Mouse (Mus musculus) fibroblast of lung, adult 2 months (primary cell): ENCODE measurements around the gene Sox2.

Experiments
- DNase-seq: peaks from one replicate; pipeline ENCODE4 v3.0.0-alpha.2; 2011; ENCODE audit warnings: low read depth

The Sox2 gene

GRCm38 (mm10) chr3:34643536-34644115 is 6.6 kb upstream of the Sox2 start:
- DNase-seq, result no peak

GRCm38 (mm10) chr3:34646169-34646568 is 4.0 kb upstream of the Sox2 start:
- no peak for DNase-seq

- DNase-seq, result no peak
Measured at GRCm38 (mm10) chr3:34647688-34648087, 2.5 kb upstream of the Sox2 start.

GRCm38 (mm10) chr3:34648105-34648832 is 1.9 kb upstream of the Sox2 start:
- no peak for DNase-seq

GRCm38 (mm10) chr3:34648833-34649719 is 1.1 kb upstream of the Sox2 start:
- no peak for DNase-seq

GRCm38 (mm10) chr3:34650621-34651361 is 586 bp downstream of the Sox2 start:
- DNase-seq, result no peak

- DNase-seq, result peak; percentile 19
Measured at GRCm38 (mm10) chr3:34651486-34652170, 1.4 kb downstream of the Sox2 start.

GRCm38 (mm10) chr3:34652616-34653015 is 2.4 kb downstream of the Sox2 start:
- DNase-seq, result no peak

GRCm38 (mm10) chr3:34653235-34653976 is 3.2 kb downstream of the Sox2 start:
- DNase-seq, result no peak

GRCm38 (mm10) chr3:34653977-34654500 is 3.8 kb downstream of the Sox2 start:
- DNase-seq, result no peak

GRCm38 (mm10) chr3:34654781-34655180 is 4.6 kb downstream of the Sox2 start:
- DNase-seq, result no peak

- no peak for DNase-seq
Measured at GRCm38 (mm10) chr3:34655311-34656075, 5.3 kb downstream of the Sox2 start.

GRCm38 (mm10) chr3:34656153-34656552 is 5.9 kb downstream of the Sox2 start:
- no peak for DNase-seq

- DNase-seq, result no peak
Measured at GRCm38 (mm10) chr3:34656813-34657700, 6.9 kb downstream of the Sox2 start.

GRCm38 (mm10) chr3:34657701-34658090 is 7.5 kb downstream of the Sox2 start:
- no peak for DNase-seq

- DNase-seq, result no peak
Measured at GRCm38 (mm10) chr3:34658241-34658965, 8.2 kb downstream of the Sox2 start.

- no peak for DNase-seq
Measured at GRCm38 (mm10) chr3:34658966-34659535, 8.8 kb downstream of the Sox2 start.

- DNase-seq, result no peak
Measured at GRCm38 (mm10) chr3:34659861-34660260, 9.7 kb downstream of the Sox2 start.
